Mouse (Mus musculus) MEL (cell line): ENCODE results near the gene Erg. TPM values are rescaled to one million over a fixed set of nuclear protein-coding genes. Genes with fewer than 3 reads are reported as not detected.

ENCODE experiments used
- DNase-seq: peaks from one replicate; pipeline ENCODE4 v3.0.0; 2011; ENCODE audit warnings: low read depth, low spot score
- H3K27ac ChIP-seq: 2 replicates; pipeline ENCODE4 v1.5.1; 2012; ENCODE audit warnings: low read depth, mild to moderate bottlenecking, control low read depth, low read length, moderate library complexity; ENCODE audit not compliant: control insufficient read depth
- H3K27me3 ChIP-seq, 2 experiments: fragments of 150-350 bp in 1 of 2; sonication (generic) in 1 of 2; 2 replicates each; pipeline ENCODE4 v1.6.1; 2012; ENCODE audit warnings: low read length in 2 of 2, mild to moderate bottlenecking in 2 of 2, improper control_type of control experiment in 1 of 2, moderate library complexity in 1 of 2; ENCODE audit not compliant: insufficient read depth in 2 of 2, control insufficient read depth in 1 of 2
- H3K36me3 ChIP-seq, 2 experiments: 2 replicates each; pipeline ENCODE4 v1.6.1; 2012 to 2014; ENCODE audit warnings: low read length in 2 of 2, improper control_type of control experiment in 1 of 2, inconsistent platforms in 1 of 2, mild to moderate bottlenecking in 1 of 2; ENCODE audit not compliant: insufficient read depth in 2 of 2, control insufficient read depth in 1 of 2
- H3K4me1 ChIP-seq, 2 experiments: fragments of 150-350 bp in 1 of 2; sonication (generic) in 1 of 2; 2 replicates each; pipeline ENCODE4 v1.6.1; 2012; ENCODE audit warnings: low read length in 2 of 2, improper control_type of control experiment in 1 of 2, mild to moderate bottlenecking in 1 of 2; ENCODE audit not compliant: insufficient read depth in 2 of 2, control insufficient read depth in 1 of 2
- H3K4me3 ChIP-seq, 2 experiments: fragments of 150-350 bp in 1 of 2; sonication (generic) in 1 of 2; 2 replicates each; pipeline ENCODE4 v1.5.1; 2012; ENCODE audit warnings: low read depth in 2 of 2, low read length in 2 of 2, mild to moderate bottlenecking in 2 of 2, moderate library complexity in 2 of 2, control low read depth in 1 of 2, improper control_type of control experiment in 1 of 2; ENCODE audit not compliant: control insufficient read depth in 1 of 2, insufficient read depth in 1 of 2
- H3K79me2 ChIP-seq: 2 replicates; pipeline ENCODE4 v1.6.1; 2012; ENCODE audit warnings: mild to moderate bottlenecking, low read length, moderate library complexity; ENCODE audit not compliant: control insufficient read depth, poor library complexity, insufficient read depth
- H3K9ac ChIP-seq: 2 replicates; pipeline ENCODE4 v1.6.1; 2012; ENCODE audit warnings: low read depth, mild to moderate bottlenecking, control low read depth, low read length, moderate library complexity; ENCODE audit not compliant: control insufficient read depth, poor library complexity, severe bottlenecking
- H3K9me3 ChIP-seq: fragments of 150-350 bp; sonication (generic); replicated peaks from 2 replicates; pipeline ENCODE4 v1.6.1; 2012; ENCODE audit warnings: mild to moderate bottlenecking, low read length, improper control_type of control experiment, moderate library complexity; ENCODE audit not compliant: insufficient read depth
- BHLHE40 ChIP-seq: IDR thresholded peaks from 2 replicates; pipeline ENCODE4 v1.6.1; 2012; ENCODE audit warnings: low read depth, mild to moderate bottlenecking, inconsistent platforms, low read length, improper control_type of control experiment, borderline replicate concordance
- CHD2 ChIP-seq: IDR thresholded peaks from 2 replicates; pipeline ENCODE4 v1.6.1; 2011; ENCODE audit warnings: low read length, improper control_type of control experiment
- CTCF ChIP-seq, 3 experiments: IDR thresholded peaks in 2 of 3; conservative IDR thresholded peaks in 1 of 3; 2 replicates each; pipeline ENCODE4 v1.5.1; 2011 to 2012; ENCODE audit warnings: low read length in 3 of 3, low read depth in 2 of 3, mild to moderate bottlenecking in 2 of 3, improper control_type of control experiment in 1 of 3, inconsistent platforms in 1 of 3, mixed read lengths in 1 of 3, moderate library complexity in 1 of 3; ENCODE audit not compliant: control insufficient read depth in 1 of 3, insufficient read depth in 1 of 3, poor library complexity in 1 of 3, severe bottlenecking in 1 of 3
- E2F4 ChIP-seq: IDR thresholded peaks from 2 replicates; pipeline ENCODE4 v1.6.1; 2011; ENCODE audit warnings: low read depth, low read length, improper control_type of control experiment, borderline replicate concordance
- ETS1 ChIP-seq: IDR thresholded peaks from 2 replicates; pipeline ENCODE4 v1.6.1; 2012; ENCODE audit warnings: low read depth, mild to moderate bottlenecking, inconsistent platforms, low read length, improper control_type of control experiment, moderate library complexity
- GABPA ChIP-seq: IDR thresholded peaks from 2 replicates; pipeline ENCODE4 v1.6.1; 2012; ENCODE audit warnings: low read depth, mild to moderate bottlenecking, inconsistent platforms, low read length, improper control_type of control experiment, moderate library complexity
- HCFC1 ChIP-seq: IDR thresholded peaks from 2 replicates; pipeline ENCODE4 v1.6.1; 2012; ENCODE audit warnings: low read depth, mild to moderate bottlenecking, inconsistent platforms, low read length, improper control_type of control experiment, moderate library complexity
- MAFK ChIP-seq: IDR thresholded peaks from 2 replicates; pipeline ENCODE4 v1.6.1; 2011; ENCODE audit warnings: low read depth, mild to moderate bottlenecking, low read length, improper control_type of control experiment, borderline replicate concordance
- MAX ChIP-seq: IDR thresholded peaks from 2 replicates; pipeline ENCODE4 v1.6.1; 2011; ENCODE audit warnings: low read length, improper control_type of control experiment
- MXI1 ChIP-seq: IDR thresholded peaks from 2 replicates; pipeline ENCODE4 v1.6.1; 2011; ENCODE audit warnings: mild to moderate bottlenecking, low read depth, low read length, improper control_type of control experiment
- MYC ChIP-seq: IDR thresholded peaks from 2 replicates; pipeline ENCODE4 v1.6.1; 2011; ENCODE audit warnings: low read depth, mild to moderate bottlenecking, low read length, improper control_type of control experiment, moderate library complexity
- NRF1 ChIP-seq: IDR thresholded peaks from 2 replicates; pipeline ENCODE4 v1.6.1; 2014; ENCODE audit warnings: low read depth, mild to moderate bottlenecking, inconsistent platforms, low read length, improper control_type of control experiment, moderate library complexity; ENCODE audit not compliant: poor library complexity, insufficient read depth, severe bottlenecking
- POLR2A ChIP-seq, 2 experiments: IDR thresholded peaks; 2 replicates each; pipeline ENCODE4 v1.6.1; 2011 to 2012; ENCODE audit warnings: low read length in 2 of 2, mild to moderate bottlenecking in 2 of 2, control low read depth in 1 of 2, improper control_type of control experiment in 1 of 2, low read depth in 1 of 2, moderate library complexity in 1 of 2; ENCODE audit not compliant: control insufficient read depth in 1 of 2, insufficient read depth in 1 of 2, poor library complexity in 1 of 2
- POLR2AphosphoS2 ChIP-seq: IDR thresholded peaks from 2 replicates; pipeline ENCODE4 v1.6.1; 2011; ENCODE audit warnings: low read length, improper control_type of control experiment
- RCOR1 ChIP-seq: IDR thresholded peaks from 2 replicates; pipeline ENCODE4 v1.6.1; 2012; ENCODE audit warnings: low read depth, mild to moderate bottlenecking, inconsistent platforms, low read length, improper control_type of control experiment
- SMC3 ChIP-seq: IDR thresholded peaks from 2 replicates; pipeline ENCODE4 v1.6.1; 2011; ENCODE audit warnings: low read depth, low read length, improper control_type of control experiment
- TCF12 ChIP-seq: IDR thresholded peaks from 2 replicates; pipeline ENCODE4 v1.6.1; 2014; ENCODE audit warnings: low read depth, mild to moderate bottlenecking, inconsistent platforms, low read length, improper control_type of control experiment, moderate library complexity
- UBTF ChIP-seq: IDR thresholded peaks from 2 replicates; pipeline ENCODE4 v1.6.1; 2012; ENCODE audit warnings: low read depth, mild to moderate bottlenecking, inconsistent platforms, low read length, improper control_type of control experiment, moderate library complexity, borderline replicate concordance; ENCODE audit not compliant: insufficient read depth
- USF1 ChIP-seq: IDR thresholded peaks from 2 replicates; pipeline ENCODE4 v1.6.1; 2014; ENCODE audit warnings: low read depth, mild to moderate bottlenecking, inconsistent platforms, low read length, improper control_type of control experiment, moderate library complexity
- USF2 ChIP-seq, 2 experiments: IDR thresholded peaks; 2 replicates each; pipeline ENCODE4 v1.6.1; 2011 to 2012; ENCODE audit warnings: improper control_type of control experiment in 2 of 2, low read length in 2 of 2, borderline replicate concordance in 1 of 2, inconsistent platforms in 1 of 2, low read depth in 1 of 2, mild to moderate bottlenecking in 1 of 2; ENCODE audit not compliant: insufficient read depth in 1 of 2
- ZC3H11A ChIP-seq: IDR thresholded peaks from 2 replicates; pipeline ENCODE4 v1.6.1; 2012; ENCODE audit warnings: low read depth, mild to moderate bottlenecking, inconsistent platforms, low read length, improper control_type of control experiment
- ZMIZ1 ChIP-seq: IDR thresholded peaks from 2 replicates; pipeline ENCODE4 v1.6.1; 2012; ENCODE audit warnings: low read depth, mild to moderate bottlenecking, inconsistent platforms, low read length, improper control_type of control experiment, moderate library complexity
- ZNF384 ChIP-seq: IDR thresholded peaks from 2 replicates; pipeline ENCODE4 v1.6.1; 2012; ENCODE audit warnings: low read depth, mild to moderate bottlenecking, inconsistent platforms, low read length, improper control_type of control experiment
- polyA plus RNA-seq, 2 experiments: library from polyadenylated mRNA; stranded (reverse) in 1 of 2; unstranded in 1 of 2; fragments of >175 nt in 1 of 2; fragments of >200 nt in 1 of 2; gene quantifications; 2 replicates each; pipeline versions ENCODE4 v1.2.1 to v1.2.4; 2012; ENCODE audit warnings: low replicate concordance in 2 of 2, low read depth in 1 of 2; ENCODE audit not compliant: insufficient read length in 2 of 2, insufficient read depth in 1 of 2, missing spikeins in 1 of 2
- total RNA-seq: library from RNA; depleted of rRNA; stranded (reverse); fragments of 300-350 nt; gene quantifications from 2 replicates; pipeline ENCODE4 v1.2.3, GENCODE M21; 2012

Gene Erg
- total and polyA plus RNA-seq, 3 experiments: 0.11 to 0.27 TPM; not detected in 1

DNA sequence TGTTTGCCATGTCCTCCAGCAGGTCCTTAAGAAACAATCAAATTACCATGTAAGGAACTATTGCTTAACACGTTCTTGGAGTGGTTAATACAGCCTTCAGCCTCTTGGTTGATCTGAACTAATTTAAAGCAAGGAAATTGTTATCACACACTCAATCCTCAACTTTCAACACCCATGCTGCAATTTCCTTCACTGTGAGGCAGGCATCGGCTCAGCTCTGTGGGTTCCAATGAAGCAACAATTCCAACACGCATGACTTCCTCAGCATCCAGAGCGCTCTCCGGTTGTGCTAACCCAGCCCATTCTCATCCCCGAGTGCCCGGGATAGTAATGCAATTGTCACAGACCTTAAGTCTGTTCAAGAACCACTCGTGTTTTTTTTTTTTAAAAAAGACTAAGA, 121.8 kb downstream of the Erg start:
- no peaks in the 10 kb centered on the region; a peak in 1 of 4 replicates for H3K4me1 ChIP-seq
- DNase-seq: no peak
- H3K9me3 ChIP-seq: no peaks in the 10 kb centered on the region
- H3K4me3 ChIP-seq: no peak overlapping the region
- no peaks in the 10 kb centered on the region for H3K36me3 ChIP-seq
- H3K79me2 ChIP-seq: no peaks in the 10 kb centered on the region
- H3K27ac ChIP-seq: no peak overlapping the region
- no peak overlapping the region for H3K9ac ChIP-seq
- H3K27me3 ChIP-seq: peaks cover 0 to 2% of the 10 kb centered on the region in 2 experiments; a peak in 1 of 4 replicates
- TF ChIP-seq USF2 (IDR thresholded peaks at IDR 0.05; ENCODE audit: borderline replicate concordance in 1 of 2, insufficient read depth in 1 of 2, low read depth in 1 of 2, low read length in 2 of 2) (no peak), ZNF384 (no peak), CHD2 (no peak), MYC (no peak), POLR2AphosphoS2 (no peak), MXI1 (no peak), RCOR1 (no peak)

GRCm38 (mm10) chr16:95463796-95464195, 122.6 kb downstream of the Erg start:
- no peaks in the 10 kb centered on the region for H3K9me3 ChIP-seq

GRCm38 (mm10) chr16:95461941-95462340, 124.5 kb downstream of the Erg start:
- Histone ChIP-seq H3K4me1 (no peaks in the 10 kb centered on the region), H3K27ac (no peak overlapping the region), H3K9ac (no peak overlapping the region), H3K79me2 (no peaks in the 10 kb centered on the region), H3K4me3 (no peak overlapping the region), H3K27me3 (peaks cover 2% of the 10 kb centered on the region in 2 experiments; a peak in 3 of 4 replicates), H3K36me3 (no peaks in the 10 kb centered on the region), H3K9me3 (no peaks in the 10 kb centered on the region)
- TF ChIP-seq E2F4 (no peak), HCFC1 (no peak), ZMIZ1 (no peak), ZC3H11A (no peak), GABPA (no peak), SMC3 (no peak), CTCF (IDR thresholded peaks at IDR 0.05 in 2 of 3, conservative IDR thresholded peaks at IDR 0.05 in 1 of 3; ENCODE audit: control insufficient read depth in 1 of 3, insufficient read depth in 1 of 3, low read depth in 2 of 3, low read length in 3 of 3, poor library complexity in 1 of 3, severe bottlenecking in 1 of 3) (no peak), UBTF (no peak), BHLHE40 (no peak), MAX (no peak), POLR2A (IDR thresholded peaks at IDR 0.05; ENCODE audit: control insufficient read depth in 1 of 2, insufficient read depth in 1 of 2, low read depth in 1 of 2, low read length in 2 of 2, poor library complexity in 1 of 2) (no peak), ETS1 (no peak), TCF12 (no peak)
- no peak for DNase-seq

More at GRCm38 (mm10) chr16:95463796-95464195, 122.6 kb downstream of the Erg start:
- Histone ChIP-seq H3K27me3 (peaks cover 0 to 2% of the 10 kb centered on the region in 2 experiments; a peak in 2 of 4 replicates), H3K9ac (no peak overlapping the region), H3K36me3 (no peaks in the 10 kb centered on the region), H3K27ac (no peak overlapping the region), H3K79me2 (no peaks in the 10 kb centered on the region), H3K4me1 (no peaks in the 10 kb centered on the region), H3K4me3 (no peak overlapping the region)
- TF ChIP-seq GABPA (no peak), MAX (no peak), USF1 (no peak), MAFK (no peak), SMC3 (no peak), ZC3H11A (no peak), NRF1 (no peak)
- DNase-seq: no peak
